Mouse (Mus musculus) forebrain, postnatal 0 days (tissue): Measurements from ENCODE around the gene Nadsyn1. TPM values are rescaled to one million over a fixed set of nuclear protein-coding genes. Genes with fewer than 3 reads are reported as not detected.

Experiments
- ATAC-seq: fragments of 200-750 bp; cut with Nextera tagmentation; 2 replicates; pipeline ENCODE4 v1.8.0; 2017; ENCODE audit warnings: mild to moderate bottlenecking, moderate library complexity
- DNase-seq: peaks from one replicate; pipeline ENCODE4 v3.0.0-alpha.2; 2015
- H3K27ac ChIP-seq: fragments of 300-500 bp; sonication (generic); 2 replicates; pipeline ENCODE4 v1.5.1; 2014; ENCODE audit warnings: low read depth, mild to moderate bottlenecking, antibody characterized with exemption, low read length, moderate library complexity, mixed read lengths
- H3K27me3 ChIP-seq: fragments of 300-500 bp; sonication (generic); 2 replicates; pipeline ENCODE4 v1.6.1; 2014; ENCODE audit warnings: mild to moderate bottlenecking, low read length, mixed read lengths; ENCODE audit not compliant: insufficient read depth
- H3K36me3 ChIP-seq: fragments of 300-500 bp; sonication (generic); 2 replicates; pipeline ENCODE4 v1.6.1; 2014; ENCODE audit warnings: mild to moderate bottlenecking, moderate library complexity; ENCODE audit not compliant: insufficient read depth
- H3K4me1 ChIP-seq: fragments of 300-500 bp; sonication (generic); 2 replicates; pipeline ENCODE4 v1.6.1; 2014; ENCODE audit warnings: antibody characterized with exemption; ENCODE audit not compliant: insufficient read depth
- H3K4me2 ChIP-seq: fragments of 300-500 bp; sonication (generic); 2 replicates; pipeline ENCODE4 v1.6.1; 2014; ENCODE audit warnings: low read depth, mild to moderate bottlenecking, moderate library complexity
- H3K4me3 ChIP-seq: fragments of 300-500 bp; sonication (generic); 2 replicates; pipeline ENCODE4 v1.5.1; 2014; ENCODE audit warnings: low read depth, low read length, mixed read lengths
- H3K9ac ChIP-seq: fragments of 300-500 bp; sonication (generic); 2 replicates; pipeline ENCODE4 v1.6.1; 2014; ENCODE audit warnings: mild to moderate bottlenecking
- H3K9me3 ChIP-seq: fragments of 300-500 bp; sonication (generic); 2 replicates; pipeline ENCODE4 v1.6.1; 2016; ENCODE audit warnings: low read length
- CTCF ChIP-seq: sonication (generic); IDR thresholded peaks from 2 replicates; pipeline ENCODE4 v1.5.1; 2016; ENCODE audit warnings: antibody characterized with exemption, control low read depth, low read depth
- WGBS: fragments of 180-500 bp; shearing (Covaris S2); extraction: QIAGEN DNeasy Blood & Tissue Kit; methylation state at CpG from one replicate; pipeline ENCODE4 v1.1.7; 2014; 5-methylcytosine and 5-hydroxymethylcytosine counted together
- polyA plus RNA-seq: library from polyadenylated mRNA; unstranded; fragments of >200 nt; fragmentation: Nextera tagmentation; extraction: Ambion mirVana; gene quantifications from 2 replicates; pipeline ENCODE4 v1.2.1, GENCODE M21; 2015
- total RNA-seq: library from RNA; depleted of rRNA; stranded (reverse); fragments of >200 nt; gene quantifications from 2 replicates; pipeline ENCODE4 v1.2.3, GENCODE M21; 2014

Gene Nadsyn1
- total and polyA plus RNA-seq, 2 experiments from 2014 or later: 3.5 to 7.9 TPM

GRCm38 (mm10) chr7:143830399-143830798, 7.8 kb upstream of the Nadsyn1 start:
- no peak for DNase-seq
- no peak for TF ChIP-seq CTCF
- H3K27ac ChIP-seq: peak overlapping the region; percentile 66
- H3K27me3 ChIP-seq: no peaks in the 10 kb centered on the region
- H3K4me3 ChIP-seq: peak overlapping the region; percentile 57
- H3K4me1 ChIP-seq: peaks cover 34% of the 10 kb centered on the region
- peak overlapping the region; percentile 65 for H3K9ac ChIP-seq
- H3K9me3 ChIP-seq: no peaks in the 10 kb centered on the region
- no peaks in the 10 kb centered on the region; the same call in 1 of the 2 replicates for H3K36me3 ChIP-seq
- WGBS: 7% methylated on average over 6 of the region's 6 CpGs
- peak overlapping the region; percentile 84 for H3K4me2 ChIP-seq
- peak; percentile 12 for ATAC-seq

- Histone ChIP-seq H3K27ac (peak overlapping the region; percentile 84), H3K4me2 (peak overlapping the region; percentile 84), H3K4me3 (peak overlapping the region; percentile 57), H3K36me3 (no peaks in the 10 kb centered on the region; the same call in 1 of the 2 replicates), H3K9me3 (no peaks in the 10 kb centered on the region), H3K27me3 (no peaks in the 10 kb centered on the region), H3K9ac (peak overlapping the region; percentile 65), H3K4me1 (peaks cover 30% of the 10 kb centered on the region)
- WGBS: under 1% methylated on average over 37 of the region's 37 CpGs
- DNase-seq (peak; percentile 99), ATAC-seq (peak; percentile 98)
- peak; percentile 94 for TF ChIP-seq CTCF
Observed at GRCm38 (mm10) chr7:143829504-143830331, 7.1 kb upstream of the Nadsyn1 start.

- H3K9ac ChIP-seq: no peak overlapping the region
- no peaks in the 10 kb centered on the region for H3K36me3 ChIP-seq
- H3K4me2 ChIP-seq: no peak overlapping the region
- ATAC-seq: no peak
- no peaks in the 10 kb centered on the region for H3K9me3 ChIP-seq
- H3K4me1 ChIP-seq: peaks cover 22% of the 10 kb centered on the region
- no peaks in the 10 kb centered on the region for H3K27me3 ChIP-seq
- H3K4me3 ChIP-seq: no peak overlapping the region
- WGBS: 93% methylated on average over 2 of the region's 2 CpGs
- no peak for TF ChIP-seq CTCF
- no peak overlapping the region for H3K27ac ChIP-seq
- DNase-seq: no peak
Observed at GRCm38 (mm10) chr7:143826985-143827384, 4.3 kb upstream of the Nadsyn1 start.

DNA sequence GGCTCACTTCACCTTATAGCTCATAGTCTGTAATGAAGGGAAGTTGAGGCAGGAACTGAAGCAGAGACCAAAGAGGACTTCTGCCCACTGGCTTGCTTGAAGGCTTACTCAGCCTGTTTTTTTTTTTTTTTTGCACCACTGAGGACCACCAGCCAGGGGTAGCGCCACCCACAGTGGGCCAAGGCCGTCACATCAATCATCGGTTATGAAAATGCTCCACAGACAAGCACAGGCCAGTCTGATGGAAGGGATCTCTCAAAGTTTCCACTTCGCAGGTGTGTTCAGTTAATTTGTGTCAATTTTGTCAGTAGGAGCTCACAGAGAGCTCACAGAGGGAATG, 587 bp upstream of the Nadsyn1 start:
- TF ChIP-seq CTCF: peak; percentile 15; the same call in 1 of the 2 replicates
- DNase-seq: no peak
- H3K36me3 ChIP-seq: no peaks in the 10 kb centered on the region
- H3K4me1 ChIP-seq: peaks cover 14% of the 10 kb centered on the region
- H3K9ac ChIP-seq: peak overlapping the region; percentile 59; the same call in 1 of the 2 replicates
- 80% methylated on average over 4 of the region's 4 CpGs for WGBS
- peak overlapping the region; percentile 68 for H3K27ac ChIP-seq
- H3K4me3 ChIP-seq: peak overlapping the region; percentile 65
- H3K4me2 ChIP-seq: peak overlapping the region; percentile 72
- ATAC-seq: no peak; the same call in none of the 2 replicates
- no peaks in the 10 kb centered on the region for H3K9me3 ChIP-seq
- no peaks in the 10 kb centered on the region for H3K27me3 ChIP-seq

- Histone ChIP-seq H3K36me3 (peaks cover 4% of the 10 kb centered on the region; the same call in 1 of the 2 replicates), H3K27ac (no peak overlapping the region), H3K4me3 (no peak overlapping the region), H3K4me2 (no peak overlapping the region), H3K4me1 (peaks cover 14% of the 10 kb centered on the region), H3K9me3 (no peaks in the 10 kb centered on the region), H3K27me3 (no peaks in the 10 kb centered on the region), H3K9ac (no peak overlapping the region)
- ATAC-seq (no peak), DNase-seq (no peak)
- WGBS: 88% methylated on average over 2 of the region's 2 CpGs
- no peak for TF ChIP-seq CTCF
Observed at GRCm38 (mm10) chr7:143821241-143821640, 1.4 kb downstream of the Nadsyn1 start.

DNA sequence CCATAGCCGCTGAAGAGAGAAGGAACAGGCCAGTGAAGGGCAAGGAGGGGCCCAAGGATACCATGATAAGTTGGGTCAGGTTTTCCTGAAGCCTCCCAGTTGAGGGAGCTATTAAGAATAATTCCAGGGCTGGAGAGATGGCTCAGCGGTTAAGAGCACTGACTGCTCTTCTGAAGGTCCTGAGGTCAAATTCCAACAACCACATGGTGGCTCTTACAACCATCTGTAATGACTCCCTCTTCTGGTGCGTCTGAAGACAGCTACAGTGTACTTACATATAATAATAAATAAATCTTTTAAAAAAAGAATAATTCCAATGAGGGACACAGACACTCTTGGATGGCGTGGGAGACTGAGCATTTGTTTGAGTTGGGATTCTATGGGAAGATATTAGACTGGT, 3.4 kb downstream of the Nadsyn1 start:
- Histone ChIP-seq H3K4me1 (peaks cover 14% of the 10 kb centered on the region), H3K9me3 (no peaks in the 10 kb centered on the region), H3K4me3 (no peak overlapping the region), H3K27me3 (no peaks in the 10 kb centered on the region), H3K27ac (no peak overlapping the region), H3K9ac (no peak overlapping the region), H3K36me3 (peaks cover 5% of the 10 kb centered on the region; the same call in 1 of the 2 replicates), H3K4me2 (no peak overlapping the region)
- DNase-seq (no peak), ATAC-seq (no peak)
- TF ChIP-seq CTCF: no peak
- 89% methylated on average over 4 of the region's 4 CpGs for WGBS

GRCm38 (mm10) chr7:143808909-143809308, 13.7 kb downstream of the Nadsyn1 start:
- Histone ChIP-seq H3K27ac (no peak overlapping the region), H3K9ac (no peak overlapping the region), H3K36me3 (peaks cover 23% of the 10 kb centered on the region), H3K4me1 (no peaks in the 10 kb centered on the region), H3K4me2 (no peak overlapping the region), H3K27me3 (no peaks in the 10 kb centered on the region), H3K4me3 (no peak overlapping the region), H3K9me3 (no peaks in the 10 kb centered on the region)
- no peak for DNase-seq
- ATAC-seq: 0 out of 2 replicates have a peak, but pooled peaks have one; percentile 20
- 38% methylated on average over 1 of the region's 1 CpGs for WGBS
- peak; percentile 58 for TF ChIP-seq CTCF
